Mouse (Mus musculus): ENCODE data around the gene Arpc1b. TPM values are rescaled to one million over a fixed set of nuclear protein-coding genes. Genes with fewer than 3 reads are reported as not detected.

Arpc1b gene
- total RNA-seq (2023): 1,000 to 10,000 TPM in 1 of 2 experiments, 100 to 1,000 TPM in 1; 966 to 1,061 TPM

GRCm38 (mm10) chr5:145114071-145114605, at the start of gene Arpc1b:
TSS of gene Arpc1b (plus strand) at chr5:145114215.

DNA sequence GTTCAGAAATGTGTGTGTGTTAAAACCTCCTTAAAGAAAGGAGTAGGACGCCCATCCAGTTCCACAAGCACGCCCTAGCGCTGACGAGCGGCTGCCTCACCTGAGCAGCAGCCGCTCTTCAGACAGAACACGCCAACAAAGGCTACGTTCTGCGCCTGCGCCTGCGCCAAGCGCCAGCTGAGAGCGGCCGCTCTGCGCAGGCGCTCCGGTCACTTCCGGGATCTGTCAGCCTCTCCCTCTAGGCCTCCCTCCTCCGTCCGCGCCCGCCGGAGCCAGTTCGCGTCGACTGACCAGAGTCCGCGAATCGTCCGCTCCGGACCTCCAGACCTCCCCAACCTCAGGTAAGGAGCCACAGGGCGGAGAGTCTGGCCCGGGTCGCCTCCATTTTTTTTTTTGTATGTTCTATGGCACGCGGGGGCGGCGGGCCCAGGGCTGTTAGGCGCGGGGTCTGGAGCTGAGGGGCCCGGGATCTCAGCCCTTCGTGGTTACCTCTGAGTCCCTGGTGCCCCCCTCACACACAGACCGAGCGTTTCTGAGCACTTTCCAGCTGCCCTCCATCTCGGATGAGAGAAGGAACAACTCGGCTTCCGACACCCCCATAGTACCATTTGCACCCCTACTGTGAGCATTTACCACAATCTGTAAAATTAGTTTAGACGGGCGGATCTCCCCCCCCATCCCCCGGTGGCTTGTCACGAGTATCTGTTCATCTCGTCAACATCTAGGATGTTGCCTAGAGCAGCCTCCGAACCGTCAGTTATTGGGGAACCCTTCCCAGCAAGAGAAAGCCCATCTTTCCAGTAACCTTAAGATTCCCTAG, 30.2 kb upstream of the Arpc1b start, which contains the start of the genes Arpc1a and Kpna7:
Gene Arpc1a (plus strand): TSS at position 199 of the 820 bp plus-strand sequence.
Gene Kpna7 (minus strand): TSS at position 399 of the 820 bp plus-strand sequence.

GRCm38 (mm10) chr5:145139571-145140519, 25.8 kb downstream of the Arpc1b start, which contains the start of the genes Pdap1 and Bud31:
TSS of gene Pdap1 (minus strand) at chr5:145140238.
TSS of gene Bud31 (plus strand) at chr5:145140362.

DNA sequence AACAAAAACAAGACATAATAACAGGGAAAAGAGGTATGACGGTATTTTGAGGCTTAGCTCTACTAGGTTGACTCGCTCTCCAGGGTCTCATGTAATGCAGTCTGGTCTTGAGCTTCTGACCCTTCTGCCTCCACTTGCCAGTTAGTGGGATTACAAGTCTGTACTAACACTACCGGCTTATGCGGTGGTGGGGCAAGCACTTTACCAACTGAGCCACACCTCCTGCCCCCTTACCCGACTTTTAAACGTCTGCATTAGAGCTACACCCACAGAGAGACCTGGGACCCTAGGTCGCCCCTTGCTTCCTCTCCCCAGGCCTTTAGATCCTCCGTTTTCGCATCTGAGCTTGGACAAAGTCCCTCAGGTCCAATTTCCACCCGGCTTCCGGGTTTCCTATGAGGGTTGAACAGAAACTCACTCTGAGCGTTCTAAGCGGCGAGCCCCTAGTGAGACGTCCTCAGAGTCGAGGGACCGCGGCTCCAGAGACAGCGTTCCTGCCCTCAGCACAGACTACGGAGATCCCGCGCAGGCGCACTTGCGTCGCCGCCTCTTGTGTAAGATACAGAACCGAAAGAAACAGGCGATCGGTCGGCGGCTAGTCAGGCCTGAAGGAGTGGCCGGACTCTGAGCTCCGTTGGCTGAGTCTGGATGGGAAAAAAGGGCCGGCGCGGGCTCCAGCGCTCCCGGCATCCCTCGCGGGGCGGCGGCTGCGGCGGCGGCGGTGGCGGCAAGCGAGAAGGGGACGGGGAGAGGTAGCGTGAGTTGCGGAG, 52.7 kb downstream of the Arpc1b start, which contains the start of the genes Ptcd1 and Cpsf4:
Gene Ptcd1 (minus strand): TSS at position 573 of the 770 bp plus-strand sequence.
Gene Cpsf4 (plus strand): TSS at position 678 of the 770 bp plus-strand sequence.

Other genes starting within 250 kb of the Arpc1b start
- gene Smurf1, start 148.4 kb upstream of the Arpc1b start, total RNA-seq (2023): 10 to 100 TPM; 12.4 to 13.2 TPM
- gene Gm4871, start 81.5 kb upstream of the Arpc1b start, total RNA-seq (2023): not detected
- gene 1700018F24Rik, start 71.2 kb upstream of the Arpc1b start, total RNA-seq (2023): not detected
- gene Arpc1a, start 30.4 kb upstream of the Arpc1b start, total RNA-seq (2023): 10 to 100 TPM; 79.1 to 86.9 TPM
- gene Kpna7, start 30.2 kb upstream of the Arpc1b start, total RNA-seq (2023): not detected
- 10 to 100 TPM; 34.0 to 39.6 TPM for gene Pdap1, start 26.0 kb downstream of the Arpc1b start, total RNA-seq (2023)
- gene Bud31, start 26.1 kb downstream of the Arpc1b start, total RNA-seq (2023): 100 to 1,000 TPM; 123 to 126 TPM
- 10 to 100 TPM; 13.8 to 15.7 TPM for gene Ptcd1, start 52.9 kb downstream of the Arpc1b start, total RNA-seq (2023)
- 10 to 100 TPM; 29.3 to 29.5 TPM for gene Cpsf4, start 53.0 kb downstream of the Arpc1b start, total RNA-seq (2023)
- 100 to 1,000 TPM; 112 TPM for gene Atp5j2, start 77.8 kb downstream of the Arpc1b start, total RNA-seq (2023)
- 10 to 100 TPM; 12.5 to 14.7 TPM for gene Zkscan14, start 87.7 kb downstream of the Arpc1b start, total RNA-seq (2023)
- gene Zkscan5, start 90.3 kb downstream of the Arpc1b start, total RNA-seq (2023): 1 to 10 TPM; 4.0 to 4.1 TPM
- 10 to 100 TPM; 46.1 to 56.4 TPM for gene Zfp655, start 117.5 kb downstream of the Arpc1b start, total RNA-seq (2023)
- 1 to 10 TPM; 7.8 to 8.1 TPM for gene Zscan25, start 166.3 kb downstream of the Arpc1b start, total RNA-seq (2023)
- not detected for gene Cyp3a57, start 231.1 kb downstream of the Arpc1b start, total RNA-seq (2023)

Measured in neutrophil, adult 83 days (primary cell).